Mouse (Mus musculus) forebrain, embryonic 12.5 days (tissue): ENCODE results near the gene Cwc27. TPM values are rescaled to one million over a fixed set of nuclear protein-coding genes. Genes with fewer than 3 reads are reported as not detected.

ENCODE experiments used
- ATAC-seq: fragments of 200-750 bp; cut with Nextera tagmentation; 2 replicates; pipeline ENCODE4 v1.8.0; 2017; ENCODE audit warnings: moderate TSS enrichment; ENCODE audit not compliant: low FRiP score
- H3K27ac ChIP-seq: fragments of 300-500 bp; sonication (generic); 2 replicates; pipeline ENCODE4 v1.5.1; 2016; ENCODE audit warnings: mild to moderate bottlenecking
- H3K27me3 ChIP-seq: fragments of 300-500 bp; sonication (generic); 2 replicates; pipeline ENCODE4 v1.6.1; 2016; ENCODE audit warnings: mild to moderate bottlenecking
- H3K36me3 ChIP-seq: fragments of 300-500 bp; sonication (generic); replicated peaks from 2 replicates; pipeline ENCODE4 v1.6.1; 2016; ENCODE audit warnings: mild to moderate bottlenecking
- H3K4me1 ChIP-seq: fragments of 300-500 bp; sonication (generic); 2 replicates; pipeline ENCODE4 v1.6.1; 2016
- H3K4me2 ChIP-seq: fragments of 300-500 bp; sonication (generic); 2 replicates; pipeline ENCODE4 v1.6.1; 2016; ENCODE audit warnings: mild to moderate bottlenecking, moderate library complexity
- H3K4me3 ChIP-seq: fragments of 300-500 bp; sonication (generic); replicated peaks from 2 replicates; pipeline ENCODE4 v1.5.1; 2016; ENCODE audit warnings: mild to moderate bottlenecking
- H3K9ac ChIP-seq: fragments of 300-500 bp; sonication (generic); 2 replicates; pipeline ENCODE4 v1.6.1; 2016; ENCODE audit warnings: mild to moderate bottlenecking
- H3K9me3 ChIP-seq: fragments of 300-500 bp; sonication (generic); 2 replicates; pipeline ENCODE4 v1.6.1; 2016
- WGBS: fragments of 180-500 bp; shearing (Covaris S2); methylation state at CpG from one replicate; pipeline ENCODE4 v1.1.7; 2016; 5-methylcytosine and 5-hydroxymethylcytosine counted together
- polyA plus RNA-seq: library from polyadenylated mRNA; unstranded; fragments of >200 nt; fragmentation: Nextera tagmentation; extraction: Ambion mirVana; gene quantifications from 2 replicates; pipeline ENCODE4 v1.2.1, GENCODE M21; 2016

Gene Cwc27
- polyA plus RNA-seq, 1 experiment from 2014 or later: 31.7 TPM

DNA sequence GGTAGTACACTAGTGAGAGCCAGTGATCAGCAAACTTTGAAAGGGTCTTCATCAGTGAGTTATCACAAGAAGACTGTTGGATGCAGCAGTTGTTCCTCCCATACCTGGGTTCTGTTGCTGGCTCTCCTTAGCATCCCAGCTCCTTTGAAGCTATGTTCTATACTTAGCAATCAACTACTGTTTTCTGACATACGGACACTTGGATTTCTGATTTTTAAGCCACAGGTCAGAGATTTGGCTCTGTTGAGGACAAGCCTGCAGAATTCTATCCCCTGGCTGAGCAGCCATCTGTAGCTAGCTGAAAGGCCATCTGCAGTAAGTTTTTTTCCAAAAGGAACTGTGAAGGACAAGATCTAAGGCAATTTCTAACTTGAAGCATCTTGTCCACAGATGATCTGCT lies 57.6 kb downstream of the Cwc27 start:
- Histone ChIP-seq H3K27me3 (no peaks in the 10 kb centered on the region), H3K36me3 (no peaks in the 10 kb centered on the region), H3K9ac (no peak overlapping the region), H3K9me3 (no peaks in the 10 kb centered on the region), H3K4me3 (no peak overlapping the region), H3K4me1 (no peaks in the 10 kb centered on the region), H3K27ac (no peak overlapping the region), H3K4me2 (no peak overlapping the region)
- no peak for ATAC-seq
- WGBS: 85% methylated on average over 1 of the region's 1 CpGs

DNA sequence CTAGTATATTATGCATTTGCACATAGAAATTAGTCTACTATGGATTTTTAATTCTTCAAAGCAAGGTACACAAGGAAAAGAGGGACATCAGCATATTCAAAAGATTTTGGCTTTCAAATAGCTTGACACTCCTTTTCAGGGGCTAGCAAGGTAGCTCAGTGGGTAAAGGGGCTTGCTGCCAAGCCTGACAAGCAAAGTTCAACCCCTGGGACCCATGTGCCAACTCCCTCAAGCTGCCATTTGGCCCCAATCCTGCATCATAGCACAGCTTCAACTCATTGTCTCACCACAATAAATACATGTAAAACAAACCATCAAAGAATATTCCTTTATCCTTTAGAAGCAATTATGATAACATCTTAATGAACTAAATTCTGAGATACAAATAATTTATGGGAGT lies 69.9 kb downstream of the Cwc27 start:
- no peak for ATAC-seq
- no peak overlapping the region for H3K9ac ChIP-seq
- no peaks in the 10 kb centered on the region for H3K4me1 ChIP-seq
- no peaks in the 10 kb centered on the region for H3K36me3 ChIP-seq
- H3K4me3 ChIP-seq: no peak overlapping the region
- no peaks in the 10 kb centered on the region for H3K27me3 ChIP-seq
- H3K9me3 ChIP-seq: no peaks in the 10 kb centered on the region
- H3K4me2 ChIP-seq: no peak overlapping the region
- no peak overlapping the region for H3K27ac ChIP-seq

- H3K27ac ChIP-seq: no peak overlapping the region
- H3K4me3 ChIP-seq: no peak overlapping the region
- H3K4me2 ChIP-seq: no peak overlapping the region
- no peak overlapping the region for H3K9ac ChIP-seq
- no peak for ATAC-seq
- WGBS: 93% methylated on average over 4 of the region's 4 CpGs
- H3K27me3 ChIP-seq: no peaks in the 10 kb centered on the region
- H3K9me3 ChIP-seq: no peaks in the 10 kb centered on the region
- no peaks in the 10 kb centered on the region for H3K4me1 ChIP-seq
- no peaks in the 10 kb centered on the region for H3K36me3 ChIP-seq
Observed at GRCm38 (mm10) chr13:104742866-104743265, 74.1 kb downstream of the Cwc27 start.

GRCm38 (mm10) chr13:104729261-104730046 lies 87.5 kb downstream of the Cwc27 start:
- no peak overlapping the region for H3K9ac ChIP-seq
- H3K27me3 ChIP-seq: no peaks in the 10 kb centered on the region
- peaks cover 4% of the 10 kb centered on the region; the same call in 1 of the 2 replicates for H3K36me3 ChIP-seq
- no peaks in the 10 kb centered on the region for H3K4me1 ChIP-seq
- 71% methylated on average over 3 of the region's 3 CpGs for WGBS
- no peak for ATAC-seq
- H3K9me3 ChIP-seq: no peaks in the 10 kb centered on the region
- no peak overlapping the region for H3K4me2 ChIP-seq
- H3K4me3 ChIP-seq: no peak overlapping the region
- H3K27ac ChIP-seq: no peak overlapping the region

- H3K9ac ChIP-seq: no peak overlapping the region
- H3K4me1 ChIP-seq: no peaks in the 10 kb centered on the region
- H3K27me3 ChIP-seq: no peaks in the 10 kb centered on the region
- no peak overlapping the region for H3K4me2 ChIP-seq
- no peaks in the 10 kb centered on the region for H3K9me3 ChIP-seq
- no peak for ATAC-seq
- H3K4me3 ChIP-seq: no peak overlapping the region
- WGBS: 87% methylated on average over 2 of the region's 2 CpGs
- H3K27ac ChIP-seq: no peak overlapping the region
- peaks cover 4% of the 10 kb centered on the region; the same call in 1 of the 2 replicates for H3K36me3 ChIP-seq
Observed at GRCm38 (mm10) chr13:104727681-104728080, 89.3 kb downstream of the Cwc27 start.

DNA sequence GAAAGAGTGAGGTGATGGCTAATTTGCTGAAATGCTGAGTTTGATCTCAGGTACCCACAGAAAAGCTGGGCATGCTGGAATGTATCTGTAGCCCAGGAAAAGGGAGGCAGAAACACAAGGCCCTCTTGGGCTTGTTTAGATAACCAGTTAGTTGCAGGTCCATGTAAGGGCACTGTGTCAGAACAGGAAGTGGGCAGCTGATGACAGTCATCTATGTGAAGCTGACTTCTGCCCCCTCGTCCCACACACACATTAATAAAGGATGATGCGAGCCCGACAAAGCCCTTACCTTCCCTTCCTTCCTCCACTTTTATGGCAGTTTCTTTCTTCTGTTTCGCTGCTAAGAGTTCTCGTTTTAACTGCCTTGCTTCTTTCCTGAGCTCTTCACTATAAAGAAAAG lies 96.8 kb downstream of the Cwc27 start:
- WGBS: 80% methylated on average over 5 of the region's 5 CpGs
- Histone ChIP-seq H3K36me3 (no peaks in the 10 kb centered on the region), H3K9me3 (no peaks in the 10 kb centered on the region), H3K27ac (no peak overlapping the region), H3K4me2 (no peak overlapping the region), H3K4me3 (no peak overlapping the region), H3K4me1 (no peaks in the 10 kb centered on the region), H3K27me3 (no peaks in the 10 kb centered on the region), H3K9ac (no peak overlapping the region)
- ATAC-seq: no peak

DNA sequence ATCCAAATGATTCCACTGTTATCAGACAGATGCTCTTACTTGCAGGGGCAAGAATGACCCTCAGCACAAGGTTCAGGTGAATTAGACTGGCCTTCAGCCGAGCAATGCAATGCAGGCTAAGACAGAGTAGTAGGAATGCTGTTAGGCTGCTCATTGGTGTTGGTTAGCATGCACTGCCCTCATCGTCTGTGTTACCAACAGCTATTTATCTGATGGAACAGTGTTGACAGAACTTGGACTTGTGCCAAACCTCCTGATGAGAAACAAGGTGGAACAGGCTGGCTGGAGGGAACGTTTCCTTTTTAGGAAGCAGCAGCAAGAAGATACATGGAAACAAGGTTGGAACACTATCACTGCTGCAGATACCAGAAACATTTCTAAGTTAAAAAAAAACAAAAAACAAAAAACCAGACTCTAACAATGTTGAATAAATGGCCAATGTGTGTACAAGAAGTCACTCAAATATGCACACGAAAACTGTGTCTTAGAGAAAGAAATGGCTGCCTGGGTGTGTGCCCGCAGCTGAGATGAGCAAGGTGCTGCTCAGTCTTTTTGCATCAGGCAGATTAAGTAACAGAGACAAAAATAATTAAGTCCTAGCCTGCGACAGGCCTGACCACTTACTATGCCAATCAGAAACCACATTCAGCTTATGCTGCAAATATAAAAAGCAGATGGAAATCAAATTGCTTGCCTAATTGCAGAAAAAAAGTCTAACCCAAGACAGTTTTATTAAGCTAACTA lies 122.2 kb downstream of the Cwc27 start:
- H3K27me3 ChIP-seq: no peaks in the 10 kb centered on the region
- no peaks in the 10 kb centered on the region for H3K9me3 ChIP-seq
- H3K4me3 ChIP-seq: no peak overlapping the region
- H3K36me3 ChIP-seq: no peaks in the 10 kb centered on the region
- H3K27ac ChIP-seq: no peak overlapping the region
- H3K4me1 ChIP-seq: peaks cover 6% of the 10 kb centered on the region; the same call in 1 of the 2 replicates
- no peak overlapping the region for H3K9ac ChIP-seq
- ATAC-seq: peak; percentile 84; the same call in 1 of the 2 replicates
- H3K4me2 ChIP-seq: no peak overlapping the region
- 53% methylated on average over 6 of the region's 6 CpGs for WGBS

- H3K27ac ChIP-seq: no peak overlapping the region
- H3K9me3 ChIP-seq: no peaks in the 10 kb centered on the region
- no peak overlapping the region for H3K4me3 ChIP-seq
- H3K4me1 ChIP-seq: peaks cover 6% of the 10 kb centered on the region; the same call in 1 of the 2 replicates
- H3K27me3 ChIP-seq: no peaks in the 10 kb centered on the region
- no peaks in the 10 kb centered on the region for H3K36me3 ChIP-seq
- H3K9ac ChIP-seq: no peak overlapping the region
- no peak for ATAC-seq
- 82% methylated on average over 3 of the region's 3 CpGs for WGBS
- no peak overlapping the region for H3K4me2 ChIP-seq
Observed at GRCm38 (mm10) chr13:104692710-104693109, 124.2 kb downstream of the Cwc27 start.

DNA sequence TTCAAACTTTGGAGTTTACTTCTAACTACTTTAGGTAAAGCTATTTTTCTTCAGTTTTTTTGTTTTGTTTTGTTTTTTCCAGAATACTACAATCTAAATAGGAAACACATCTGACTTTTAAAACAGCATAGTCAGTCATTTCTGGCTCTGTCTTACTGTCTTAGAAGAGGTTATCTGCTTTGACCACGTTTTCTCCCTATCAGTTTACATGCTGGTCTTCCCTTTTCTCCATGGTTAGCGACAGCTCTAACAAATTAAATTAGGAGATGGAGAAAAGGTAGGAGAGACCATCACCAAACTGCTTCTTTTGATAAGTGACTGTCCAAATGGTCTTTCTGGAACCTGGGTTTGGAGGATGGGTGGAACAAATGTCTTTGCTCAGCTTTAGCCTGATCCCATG lies 131.4 kb downstream of the Cwc27 start:
- Histone ChIP-seq H3K4me3 (no peak overlapping the region), H3K9me3 (no peaks in the 10 kb centered on the region)
- 81% methylated on average over 2 of the region's 2 CpGs for whole genome bisulfite sequencing

GRCm38 (mm10) chr13:104684361-104685011 lies 132.5 kb downstream of the Cwc27 start:
- Histone ChIP-seq H3K4me1 (0 out of 2 replicates have a peak, but pooled peaks cover 6% of the 10 kb centered on the region), H3K27ac (no peak overlapping the region), H3K36me3 (no peaks in the 10 kb centered on the region), H3K4me2 (no peak overlapping the region), H3K27me3 (no peaks in the 10 kb centered on the region), H3K9ac (no peak overlapping the region), H3K4me3 (no peak overlapping the region), H3K9me3 (no peaks in the 10 kb centered on the region)
- ATAC-seq: no peak
- WGBS: 37% methylated on average over 6 of the region's 6 CpGs

More for the DNA sequence above, 131.4 kb downstream of the Cwc27 start:
- H3K4me2 ChIP-seq: no peak overlapping the region
- 0 out of 2 replicates have a peak, but pooled peaks cover 6% of the 10 kb centered on the region for H3K4me1 ChIP-seq
- H3K27me3 ChIP-seq: no peaks in the 10 kb centered on the region
- no peak overlapping the region for H3K9ac ChIP-seq
- H3K27ac ChIP-seq: no peak overlapping the region
- H3K36me3 ChIP-seq: no peaks in the 10 kb centered on the region
- no peak for ATAC-seq

DNA sequence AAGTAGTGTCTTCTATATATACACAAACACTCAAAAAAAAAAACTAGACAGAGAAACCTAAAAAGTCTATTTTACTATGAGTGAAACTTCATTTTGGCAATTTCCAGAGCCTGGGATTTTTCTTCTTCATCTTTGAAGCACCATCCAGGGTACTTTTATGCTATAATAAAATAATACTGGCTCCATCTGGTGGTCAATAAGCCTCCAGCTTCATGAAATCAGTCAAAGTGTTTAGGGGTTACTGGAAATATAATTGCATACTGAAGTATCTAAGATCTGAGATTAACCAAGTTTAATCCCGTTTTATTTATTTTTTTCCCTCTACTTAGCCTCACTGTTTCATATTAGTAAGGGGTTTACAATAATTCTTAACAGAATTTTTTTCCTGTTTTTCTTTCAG lies 135.7 kb downstream of the Cwc27 start:
- no peak overlapping the region for H3K4me3 ChIP-seq
- WGBS: 78% methylated on average over 1 of the region's 1 CpGs
- no peak for ATAC-seq
- 0 out of 2 replicates have a peak, but pooled peaks cover 6% of the 10 kb centered on the region for H3K4me1 ChIP-seq
- H3K9ac ChIP-seq: no peak overlapping the region
- no peaks in the 10 kb centered on the region for H3K36me3 ChIP-seq
- H3K27me3 ChIP-seq: no peaks in the 10 kb centered on the region
- H3K9me3 ChIP-seq: no peaks in the 10 kb centered on the region
- no peak overlapping the region for H3K4me2 ChIP-seq
- H3K27ac ChIP-seq: no peak overlapping the region

- H3K4me1 ChIP-seq: no peaks in the 10 kb centered on the region
- peaks cover 9% of the 10 kb centered on the region for H3K36me3 ChIP-seq
- no peaks in the 10 kb centered on the region for H3K9me3 ChIP-seq
- no peaks in the 10 kb centered on the region for H3K27me3 ChIP-seq
- no peak overlapping the region for H3K4me3 ChIP-seq
- no peak overlapping the region for H3K27ac ChIP-seq
- no peak for ATAC-seq
- WGBS: 94% methylated on average over 9 of the region's 9 CpGs
- H3K4me2 ChIP-seq: no peak overlapping the region
- H3K9ac ChIP-seq: no peak overlapping the region
Observed at GRCm38 (mm10) chr13:104661188-104661587, 155.8 kb downstream of the Cwc27 start.
